Mouse (Mus musculus): ENCODE results near the gene Jtb. TPM values are rescaled to one million over a fixed set of nuclear protein-coding genes. Genes with fewer than 3 reads are reported as not detected.
A peak's percentile ranks its signal among the peaks of the same experiment; 100 is the strongest.

Gene Jtb
- total RNA-seq (2012; rRNA removed) (76.0 and 107 TPM in 2 replicates), polyA plus RNA-seq (2012; ENCODE audit: insufficient read depth in 1 of 2, insufficient read length in 2 of 2, low read depth in 1 of 2, low replicate concordance in 2 of 2, missing spikeins in 1 of 2) (100 to 1,000 TPM in 1 of 2 experiments, not detected in 1; 103 TPM)

GRCm38 (mm10) chr3:90231507-90232333, at the start of gene Jtb:
TSS of gene Jtb (plus strand) at chr3:90231597.
- H3K27me3 ChIP-seq (ENCODE audit: control insufficient read depth in 1 of 2, insufficient read depth in 2 of 2, low read length in 2 of 2): no peaks in the 10 kb centered on the region
- H3K9ac ChIP-seq (ENCODE audit: control insufficient read depth, low read depth, low read length, poor library complexity, severe bottlenecking): peak within 1 kb of the TSS; percentile 83
- H3K79me2 ChIP-seq (ENCODE audit: control insufficient read depth, insufficient read depth, low read length, poor library complexity): peaks cover 14% of the 10 kb centered on the region
- H3K36me3 ChIP-seq (ENCODE audit: control insufficient read depth in 1 of 2, insufficient read depth in 2 of 2, low read length in 2 of 2): peaks cover 2 to 14% of the 10 kb centered on the region in 2 experiments; a peak in 3 of 4 replicates
- no peaks in the 10 kb centered on the region for H3K9me3 ChIP-seq (replicated peaks; ENCODE audit: insufficient read depth, low read length)
- H3K4me3 ChIP-seq (ENCODE audit: control insufficient read depth in 1 of 2, insufficient read depth in 1 of 2, low read depth in 2 of 2, low read length in 2 of 2): peak within 1 kb of the TSS; percentile 66 to 79
- DNase-seq (ENCODE audit: low read depth, low spot score): peak; percentile 99
- H3K4me1 ChIP-seq (ENCODE audit: control insufficient read depth in 1 of 2, insufficient read depth in 2 of 2, low read length in 2 of 2): peaks cover 7 to 10% of the 10 kb centered on the region in 2 experiments; a peak in 2 of 4 replicates
- H3K27ac ChIP-seq (ENCODE audit: control insufficient read depth, low read depth, low read length): peak within 1 kb of the TSS; percentile 80
- TF ChIP-seq MYB (IDR thresholded peaks at IDR 0.05; ENCODE audit: low read depth, low read length): peak; percentile 47; the same call in 1 of the 2 replicates
- peak; percentile 35; the same call in 1 of the 2 replicates for TF ChIP-seq POLR2AphosphoS5 (IDR thresholded peaks at IDR 0.05; ENCODE audit: borderline replicate concordance, low read depth, low read length)
- peak; percentile 98 for TF ChIP-seq HCFC1 (IDR thresholded peaks at IDR 0.05; ENCODE audit: low read depth, low read length)
- peak; percentile 88 for TF ChIP-seq MYC (IDR thresholded peaks at IDR 0.05; ENCODE audit: low read depth, low read length)
- peak; percentile 88 for TF ChIP-seq NELFE (IDR thresholded peaks at IDR 0.05; ENCODE audit: low read depth, low read length)
- peak; percentile 97 for TF ChIP-seq ELF1 (IDR thresholded peaks at IDR 0.05; ENCODE audit: low read depth, low read length)
- TF ChIP-seq SMC3 (IDR thresholded peaks at IDR 0.05; ENCODE audit: low read depth, low read length): no peak
- TF ChIP-seq EP300 (IDR thresholded peaks at IDR 0.05; ENCODE audit: low read depth in 1 of 2, low read length in 2 of 2): 0 out of 4 replicates have a peak, but pooled peaks of 1 of the 2 experiments have one; percentile 2
- peak; percentile 87 for TF ChIP-seq TCF12 (IDR thresholded peaks at IDR 0.05; ENCODE audit: low read depth, low read length)
- no peak for TF ChIP-seq ZKSCAN1 (IDR thresholded peaks at IDR 0.05; ENCODE audit: low read depth, low read length)
- no peak for TF ChIP-seq GABPA (IDR thresholded peaks at IDR 0.05; ENCODE audit: low read depth, low read length)
- peak; percentile 83 for TF ChIP-seq ETS1 (IDR thresholded peaks at IDR 0.05; ENCODE audit: low read depth, low read length)
- TF ChIP-seq MAZ (IDR thresholded peaks at IDR 0.05; ENCODE audit: low read depth, low read length): 0 out of 2 replicates have a peak, but pooled peaks have one; percentile 13
- peak; percentile 94; the same call in 1 of the 2 replicates for TF ChIP-seq POLR2AphosphoS2 (IDR thresholded peaks at IDR 0.05; ENCODE audit: low read length)
- peak; percentile 25 to 73; a peak in 3 of 4 replicates for TF ChIP-seq USF2 (IDR thresholded peaks at IDR 0.05; ENCODE audit: borderline replicate concordance in 1 of 2, insufficient read depth in 1 of 2, low read depth in 1 of 2, low read length in 2 of 2)
- TF ChIP-seq ZC3H11A (IDR thresholded peaks at IDR 0.05; ENCODE audit: low read depth, low read length): no peak
- TF ChIP-seq SIN3A (IDR thresholded peaks at IDR 0.05; ENCODE audit: low read length): peak; percentile 99
- no peak for TF ChIP-seq RCOR1 (IDR thresholded peaks at IDR 0.05; ENCODE audit: low read depth, low read length)
- TF ChIP-seq MXI1 (IDR thresholded peaks at IDR 0.05; ENCODE audit: low read depth, low read length): peak; percentile 91
- no peak for TF ChIP-seq MAFK (IDR thresholded peaks at IDR 0.05; ENCODE audit: borderline replicate concordance, low read depth, low read length)
- TF ChIP-seq E2F4 (IDR thresholded peaks at IDR 0.05; ENCODE audit: borderline replicate concordance, low read depth, low read length): no peak; the same call in 1 of the 2 replicates
- peak; percentile 99 for TF ChIP-seq BHLHE40 (IDR thresholded peaks at IDR 0.05; ENCODE audit: borderline replicate concordance, low read depth, low read length)
- TF ChIP-seq NRF1 (IDR thresholded peaks at IDR 0.05; ENCODE audit: insufficient read depth, low read depth, low read length, poor library complexity, severe bottlenecking): peak; percentile 98
- TF ChIP-seq ZMIZ1 (IDR thresholded peaks at IDR 0.05; ENCODE audit: low read depth, low read length): peak; percentile 98
- 0 out of 6 replicates have a peak, but pooled peaks of 1 of the 3 experiments have one; percentile 6 for TF ChIP-seq CTCF (IDR thresholded peaks at IDR 0.05 in 2 of 3, conservative IDR thresholded peaks at IDR 0.05 in 1 of 3; ENCODE audit: control insufficient read depth in 1 of 3, insufficient read depth in 1 of 3, low read depth in 2 of 3, low read length in 3 of 3, poor library complexity in 1 of 3, severe bottlenecking in 1 of 3)
- TF ChIP-seq MAX (IDR thresholded peaks at IDR 0.05; ENCODE audit: low read length): peak; percentile 80; the same call in 1 of the 2 replicates
- no peak for TF ChIP-seq CHD1 (IDR thresholded peaks at IDR 0.05; ENCODE audit: low read depth, low read length)
- TF ChIP-seq CHD2 (IDR thresholded peaks at IDR 0.05; ENCODE audit: low read length): peak; percentile 89
- no peak for TF ChIP-seq ZNF384 (IDR thresholded peaks at IDR 0.05; ENCODE audit: low read depth, low read length)
- peak; percentile 97 to 99; a peak in 3 of 4 replicates for TF ChIP-seq POLR2A (IDR thresholded peaks at IDR 0.05; ENCODE audit: control insufficient read depth in 1 of 2, insufficient read depth in 1 of 2, low read depth in 1 of 2, low read length in 2 of 2, poor library complexity in 1 of 2)
- TF ChIP-seq RAD21 (IDR thresholded peaks at IDR 0.05; ENCODE audit: low read depth, low read length): no peak
- no peak for TF ChIP-seq GATA1 (IDR thresholded peaks at IDR 0.05; ENCODE audit: low read depth, low read length)
- TF ChIP-seq JUND (IDR thresholded peaks at IDR 0.05; ENCODE audit: low read depth, low read length): no peak
- peak; percentile 99 for TF ChIP-seq KAT2A (conservative IDR thresholded peaks at IDR 0.05; ENCODE audit: low read depth, low read length)
